In genomic region chr10:68148495-68148894, GRCm38 (mm10) we compare ENCODE assay signal across 20 mouse cellular contexts.
A peak's percentile ranks its signal among the peaks of the same experiment; 100 is the strongest.
DNase-seq lines count a peak whose midpoint lies in the region; ATAC-seq and TF ChIP-seq lines count a peak whose summit lies in the region.
"Had no signal": no experiment of that assay in that cellular context is flagged by ENCODE, and none has a peak within 500 bp of the region (broad histone marks: within the 10 kb centered on the region; RNA-seq: fewer than 3 reads in every experiment).

No protein-coding gene starts in this region.

- no peaks in the 10 kb centered on the region for H3K27me3 ChIP-seq in heart, embryonic 13.5 days (replicated peaks)
- no peaks in the 10 kb centered on the region for H3K27me3 ChIP-seq in kidney, postnatal 0 days (ENCODE audit: insufficient read depth, low read length)
- H3K27me3 ChIP-seq in small intestine, adult 2 months (ENCODE audit: control insufficient read depth, insufficient read depth, low read length): no peaks in the 10 kb centered on the region
- H3K27me3 ChIP-seq: embryonic facial prominence, embryonic 12.5 days; forebrain, embryonic 13.5 days; heart, embryonic 12.5 days; liver, embryonic 15.5 days; megakaryocyte, embryonic 14.5 days; neural tube, embryonic 13.5 days had no signal

- H3K36me3 ChIP-seq in heart, embryonic 13.5 days: peaks cover 20% of the 10 kb centered on the region
- H3K36me3 ChIP-seq in kidney, postnatal 0 days (ENCODE audit: insufficient read depth, low read length): no peaks in the 10 kb centered on the region
- no peaks in the 10 kb centered on the region for H3K36me3 ChIP-seq in small intestine, adult 2 months (ENCODE audit: control insufficient read depth, insufficient read depth, low read length)
- H3K36me3 ChIP-seq: liver, embryonic 15.5 days had no signal

- no peak for DNase-seq in heart, postnatal 4 days
- no peak for DNase-seq in kidney, postnatal 0 days (ENCODE audit: low spot score)
- DNase-seq in kidney, adult 9 months: no peak
- peak; percentile 90 for DNase-seq in R1 (ENCODE audit: low read depth, low spot score)
- DNase-seq in layer of hippocampus, adult 18-20 months (ENCODE audit: low spot score in 2 of 2): no peak
- DNase-seq in cerebellum, adult 11-12 months: no peak
- DNase-seq: adrenal gland, postnatal 25 days; cerebellum, postnatal 14 days; gastrocnemius, postnatal 10 days; right cerebral cortex, postnatal 4 days; thymus, postnatal 36 days had no signal

- no peak for TF ChIP-seq POLR2A in small intestine, adult 2 months (IDR thresholded peaks at IDR 0.05; ENCODE audit: low read depth, low read length)

- H3K4me2 ChIP-seq in heart, embryonic 13.5 days: no peak overlapping the region
- H3K4me2 ChIP-seq in kidney, postnatal 0 days (ENCODE audit: low read length): no peak overlapping the region
- H3K4me2 ChIP-seq: embryonic facial prominence, embryonic 12.5 days; forebrain, embryonic 13.5 days; heart, embryonic 12.5 days; liver, embryonic 15.5 days; neural tube, embryonic 13.5 days had no signal

- H3K9me3 ChIP-seq in heart, embryonic 13.5 days: 0 out of 2 replicates have a peak, but pooled peaks cover 4% of the 10 kb centered on the region
- H3K9me3 ChIP-seq in kidney, postnatal 0 days (replicated peaks; ENCODE audit: low read length): no peaks in the 10 kb centered on the region
- H3K9me3 ChIP-seq: heart, embryonic 12.5 days; liver, embryonic 15.5 days had no signal

- peaks cover 29% of the 10 kb centered on the region for H3K4me1 ChIP-seq in heart, embryonic 13.5 days
- H3K4me1 ChIP-seq in kidney, postnatal 0 days (replicated peaks; ENCODE audit: insufficient read depth, low read length): peaks cover 13% of the 10 kb centered on the region; the same call in 1 of the 2 replicates
- peaks cover 5% of the 10 kb centered on the region; the same call in 1 of the 2 replicates for H3K4me1 ChIP-seq in small intestine, adult 2 months (ENCODE audit: control insufficient read depth, insufficient read depth, insufficient read length, low read length)

- no peak overlapping the region for H3K4me3 ChIP-seq in heart, embryonic 13.5 days
- no peak overlapping the region for H3K4me3 ChIP-seq in kidney, postnatal 0 days (replicated peaks; ENCODE audit: low read depth, low read length)
- no peak overlapping the region for H3K4me3 ChIP-seq in small intestine, adult 2 months (ENCODE audit: low read depth, low read length)
- H3K4me3 ChIP-seq: embryonic facial prominence, embryonic 12.5 days; forebrain, embryonic 13.5 days; heart, embryonic 12.5 days; liver, embryonic 15.5 days; megakaryocyte, embryonic 14.5 days; neural tube, embryonic 13.5 days had no signal

- peak overlapping the region; percentile 34 for H3K27ac ChIP-seq in heart, embryonic 13.5 days (replicated peaks)
- peak overlapping the region; percentile 60 for H3K27ac ChIP-seq in kidney, postnatal 0 days
- 0 out of 2 replicates have a peak overlapping the region, but pooled peaks have one; percentile 26 for H3K27ac ChIP-seq in small intestine, adult 2 months (ENCODE audit: insufficient read depth, low read depth, low read length)
- H3K27ac ChIP-seq: forebrain, embryonic 13.5 days; hindbrain, postnatal 0 days; neural tube, embryonic 13.5 days had no signal

- 83% methylated on average over 6 of the region's 6 CpGs for WGBS in heart, embryonic 13.5 days
- 58% methylated on average over 6 of the region's 6 CpGs for WGBS in kidney, postnatal 0 days
- 42% methylated on average over 6 of the region's 6 CpGs for WGBS in small intestine, adult 2 months

- ATAC-seq in heart, embryonic 13.5 days (ENCODE audit: extremely low read depth, insufficient number of reproducible peaks, low FRiP score, low TSS enrichment): no peak
- ATAC-seq in kidney, postnatal 0 days (replicated peaks; ENCODE audit: low FRiP score, low read depth): no peak
- ATAC-seq: forebrain, embryonic 13.5 days; hindbrain, postnatal 0 days had no signal

- no peak for TF ChIP-seq CTCF in kidney, postnatal 0 days (IDR thresholded peaks at IDR 0.05; ENCODE audit: low read depth)
- no peak for TF ChIP-seq CTCF in small intestine, adult 2 months (IDR thresholded peaks at IDR 0.05; ENCODE audit: extremely low read depth, insufficient read length, insufficient replicate concordance, low read depth, low read length)

- no peak overlapping the region for H3K9ac ChIP-seq in heart, embryonic 13.5 days
- no peak overlapping the region for H3K9ac ChIP-seq in kidney, postnatal 0 days (ENCODE audit: low read depth, low read length)
- H3K9ac ChIP-seq: embryonic facial prominence, embryonic 12.5 days; forebrain, embryonic 13.5 days; heart, embryonic 12.5 days; liver, embryonic 15.5 days; neural tube, embryonic 13.5 days had no signal
